Mouse (Mus musculus) forebrain, postnatal 0 days (tissue): ENCODE results near the gene Galnt11. TPM values are rescaled to one million over a fixed set of nuclear protein-coding genes. Genes with fewer than 3 reads are reported as not detected.

Experiments
- ATAC-seq: fragments of 200-750 bp; cut with Nextera tagmentation; 2 replicates; pipeline ENCODE4 v1.8.0; 2017; ENCODE audit warnings: mild to moderate bottlenecking, moderate library complexity
- DNase-seq: peaks from one replicate; pipeline ENCODE4 v3.0.0-alpha.2; 2015
- H3K27ac ChIP-seq: fragments of 300-500 bp; sonication (generic); 2 replicates; pipeline ENCODE4 v1.5.1; 2014; ENCODE audit warnings: low read depth, mild to moderate bottlenecking, antibody characterized with exemption, low read length, moderate library complexity, mixed read lengths
- H3K27me3 ChIP-seq: fragments of 300-500 bp; sonication (generic); 2 replicates; pipeline ENCODE4 v1.6.1; 2014; ENCODE audit warnings: mild to moderate bottlenecking, low read length, mixed read lengths; ENCODE audit not compliant: insufficient read depth
- H3K36me3 ChIP-seq: fragments of 300-500 bp; sonication (generic); 2 replicates; pipeline ENCODE4 v1.6.1; 2014; ENCODE audit warnings: mild to moderate bottlenecking, moderate library complexity; ENCODE audit not compliant: insufficient read depth
- H3K4me1 ChIP-seq: fragments of 300-500 bp; sonication (generic); 2 replicates; pipeline ENCODE4 v1.6.1; 2014; ENCODE audit warnings: antibody characterized with exemption; ENCODE audit not compliant: insufficient read depth
- H3K4me2 ChIP-seq: fragments of 300-500 bp; sonication (generic); 2 replicates; pipeline ENCODE4 v1.6.1; 2014; ENCODE audit warnings: low read depth, mild to moderate bottlenecking, moderate library complexity
- H3K4me3 ChIP-seq: fragments of 300-500 bp; sonication (generic); 2 replicates; pipeline ENCODE4 v1.5.1; 2014; ENCODE audit warnings: low read depth, low read length, mixed read lengths
- H3K9ac ChIP-seq: fragments of 300-500 bp; sonication (generic); 2 replicates; pipeline ENCODE4 v1.6.1; 2014; ENCODE audit warnings: mild to moderate bottlenecking
- H3K9me3 ChIP-seq: fragments of 300-500 bp; sonication (generic); 2 replicates; pipeline ENCODE4 v1.6.1; 2016; ENCODE audit warnings: low read length
- CTCF ChIP-seq: sonication (generic); IDR thresholded peaks from 2 replicates; pipeline ENCODE4 v1.5.1; 2016; ENCODE audit warnings: antibody characterized with exemption, control low read depth, low read depth
- WGBS: fragments of 180-500 bp; shearing (Covaris S2); extraction: QIAGEN DNeasy Blood & Tissue Kit; methylation state at CpG from one replicate; pipeline ENCODE4 v1.1.7; 2014; 5-methylcytosine and 5-hydroxymethylcytosine counted together
- polyA plus RNA-seq: library from polyadenylated mRNA; unstranded; fragments of >200 nt; fragmentation: Nextera tagmentation; extraction: Ambion mirVana; gene quantifications from 2 replicates; pipeline ENCODE4 v1.2.1, GENCODE M21; 2015
- total RNA-seq: library from RNA; depleted of rRNA; stranded (reverse); fragments of >200 nt; gene quantifications from 2 replicates; pipeline ENCODE4 v1.2.3, GENCODE M21; 2014; rRNA removed

Gene Galnt11
- total and polyA plus RNA-seq, 2 experiments from 2014 or later = 43.8 to 57.1 TPM

- TF ChIP-seq CTCF = no peak
- Histone ChIP-seq H3K27ac (no peak overlapping the region), H3K4me1 (no peaks in the 10 kb centered on the region), H3K27me3 (no peaks in the 10 kb centered on the region), H3K4me2 (no peak overlapping the region), H3K36me3 (peaks cover 67% of the 10 kb centered on the region), H3K9me3 (no peaks in the 10 kb centered on the region), H3K4me3 (no peak overlapping the region), H3K9ac (no peak overlapping the region)
- DNase-seq (no peak), ATAC-seq (no peak)
- 76% methylated on average over 6 of the region's 6 CpGs for WGBS
Measured at GRCm38 (mm10) chr5:25276365-25276764, 54.7 kb downstream of the Galnt11 start.

GRCm38 (mm10) chr5:25283988-25284387 lies 62.3 kb downstream of the Galnt11 start:
- H3K36me3 ChIP-seq = peaks cover 78% of the 10 kb centered on the region
- no peaks in the 10 kb centered on the region for H3K4me1 ChIP-seq
- TF ChIP-seq CTCF = no peak
- H3K9ac ChIP-seq = no peak overlapping the region
- no peaks in the 10 kb centered on the region for H3K9me3 ChIP-seq
- H3K27me3 ChIP-seq = no peaks in the 10 kb centered on the region
- no peak overlapping the region for H3K4me3 ChIP-seq
- no peak overlapping the region for H3K27ac ChIP-seq
- H3K4me2 ChIP-seq = no peak overlapping the region
- DNase-seq = no peak
- 98% methylated on average over 13 of the region's 13 CpGs for WGBS
- ATAC-seq = no peak

- ATAC-seq (no peak), DNase-seq (no peak)
- Histone ChIP-seq H3K9me3 (no peaks in the 10 kb centered on the region), H3K9ac (no peak overlapping the region), H3K27ac (no peak overlapping the region), H3K4me1 (no peaks in the 10 kb centered on the region), H3K4me2 (no peak overlapping the region), H3K4me3 (no peak overlapping the region), H3K36me3 (peaks cover 43% of the 10 kb centered on the region), H3K27me3 (no peaks in the 10 kb centered on the region)
- TF ChIP-seq CTCF = no peak
- 51% methylated on average over 3 of the region's 3 CpGs for whole genome bisulfite sequencing
Measured at GRCm38 (mm10) chr5:25296830-25297229, 75.1 kb downstream of the Galnt11 start.

- no peaks in the 10 kb centered on the region for H3K9me3 ChIP-seq
- peaks cover 51% of the 10 kb centered on the region for H3K36me3 ChIP-seq
- H3K27ac ChIP-seq = no peak overlapping the region
- no peak for TF ChIP-seq CTCF
- no peak overlapping the region for H3K4me2 ChIP-seq
- no peak for DNase-seq
- no peaks in the 10 kb centered on the region for H3K27me3 ChIP-seq
- H3K4me1 ChIP-seq = no peaks in the 10 kb centered on the region
- no peak overlapping the region for H3K9ac ChIP-seq
- WGBS = 99% methylated on average over 2 of the region's 2 CpGs
- no peak overlapping the region for H3K4me3 ChIP-seq
- ATAC-seq = no peak
Measured at GRCm38 (mm10) chr5:25310226-25310625, 88.5 kb downstream of the Galnt11 start.

- H3K4me2 ChIP-seq = no peak overlapping the region
- H3K27ac ChIP-seq = no peak overlapping the region
- H3K4me1 ChIP-seq = no peaks in the 10 kb centered on the region
- no peak overlapping the region for H3K4me3 ChIP-seq
- WGBS = 87% methylated on average over 6 of the region's 6 CpGs
- ATAC-seq = no peak
- no peaks in the 10 kb centered on the region for H3K9me3 ChIP-seq
- DNase-seq = no peak
- H3K9ac ChIP-seq = no peak overlapping the region
- TF ChIP-seq CTCF = no peak
- H3K36me3 ChIP-seq = peaks cover 66% of the 10 kb centered on the region
- H3K27me3 ChIP-seq = no peaks in the 10 kb centered on the region
Measured at GRCm38 (mm10) chr5:25313881-25314280, 92.2 kb downstream of the Galnt11 start.

Other genes starting within 250 kb of the Galnt11 start
- 62.4 and 72.2 TPM in 2 replicates for gene Prkag2, start 121.3 kb upstream of the Galnt11 start, total RNA-seq
- gene Prkag2, start 121.3 kb upstream of the Galnt11 start, polyA plus RNA-seq = 94.9 and 112 TPM in 2 replicates
- gene Galntl5, start 40.4 kb upstream of the Galnt11 start, total RNA-seq = not detected in 2 replicates
- not detected in 2 replicates for gene Galntl5, start 40.4 kb upstream of the Galnt11 start, polyA plus RNA-seq
- gene E130116L18Rik, start 1.2 kb downstream of the Galnt11 start, total RNA-seq = not detected in 2 replicates
- gene E130116L18Rik, start 1.2 kb downstream of the Galnt11 start, polyA plus RNA-seq = 2.0 TPM in 1 of 2 replicates, not detected in the other